Mouse (Mus musculus): ENCODE measurements around the gene Kif19a. TPM values are rescaled to one million over a fixed set of nuclear protein-coding genes. Genes with fewer than 3 reads are reported as not detected.

Gene Kif19a
- 1.0 and 1.4 TPM in 2 replicates for polyA plus RNA-seq (2011; ENCODE audit: insufficient read depth, insufficient read length, low read depth, missing spikeins)

DNA sequence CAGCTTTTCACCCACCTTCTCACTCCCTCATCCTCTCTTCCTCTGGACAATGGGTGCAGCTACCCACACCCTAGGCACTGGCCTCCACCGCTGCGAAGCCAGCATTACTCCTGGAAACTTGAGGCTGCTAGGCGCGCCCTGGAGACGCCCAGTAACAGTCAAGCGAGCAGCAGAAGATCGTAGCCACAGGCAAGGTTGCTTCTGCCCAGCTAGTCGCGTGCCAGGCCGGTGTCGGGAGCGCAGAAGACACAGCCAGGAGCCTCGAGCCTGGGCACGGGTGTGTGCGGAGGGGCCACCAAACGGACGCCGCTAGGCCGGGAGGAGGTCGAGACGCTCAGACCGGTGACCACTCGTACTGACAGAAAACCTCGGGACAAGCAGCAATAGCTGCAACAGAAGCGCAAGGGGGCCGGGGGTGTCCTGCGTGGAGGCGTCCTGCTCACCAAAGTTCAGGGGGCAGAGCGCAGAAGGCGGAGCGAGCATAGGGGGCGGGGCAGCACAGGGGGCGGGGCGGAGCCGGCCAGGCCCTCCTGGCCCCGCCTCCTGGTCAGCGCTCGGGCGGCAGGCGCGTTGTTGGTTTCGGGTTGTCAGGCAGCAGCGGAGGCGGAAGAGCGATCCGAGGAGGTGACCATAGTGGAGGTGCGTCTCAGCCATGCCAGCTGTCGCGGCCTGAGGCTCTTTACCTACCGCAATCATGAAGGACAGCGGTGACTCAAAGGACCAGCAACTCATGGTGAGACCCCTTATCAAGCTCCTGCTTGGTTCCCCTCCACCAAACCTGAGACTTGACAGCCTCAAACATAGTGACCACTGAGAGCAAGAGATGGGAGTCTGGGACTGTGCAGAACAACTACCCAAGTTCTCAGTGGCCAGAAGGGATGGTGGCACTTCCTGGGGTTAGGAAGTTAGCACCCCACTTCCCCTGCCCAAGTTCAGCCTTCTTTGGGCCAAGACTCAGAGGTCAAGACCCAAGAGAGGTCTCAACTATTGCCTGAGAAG is at the start of gene Kif19a:
Kif19a (plus strand) TSS at position 569 of the 999 bp plus-strand sequence.
- TF ChIP-seq EP300 (IDR thresholded peaks at IDR 0.05; ENCODE audit: insufficient read depth, low read depth, low read length) = no peak
- no peak for TF ChIP-seq CTCF (IDR thresholded peaks at IDR 0.05; ENCODE audit: low read depth, low read length)
- no peak for TF ChIP-seq POLR2A (IDR thresholded peaks at IDR 0.05; ENCODE audit: insufficient read depth, low read length)
- H3K9me3 ChIP-seq (replicated peaks; ENCODE audit: control insufficient read depth, insufficient read depth, low read length, poor library complexity, severe bottlenecking) = no peaks in the 10 kb centered on the region

DNA sequence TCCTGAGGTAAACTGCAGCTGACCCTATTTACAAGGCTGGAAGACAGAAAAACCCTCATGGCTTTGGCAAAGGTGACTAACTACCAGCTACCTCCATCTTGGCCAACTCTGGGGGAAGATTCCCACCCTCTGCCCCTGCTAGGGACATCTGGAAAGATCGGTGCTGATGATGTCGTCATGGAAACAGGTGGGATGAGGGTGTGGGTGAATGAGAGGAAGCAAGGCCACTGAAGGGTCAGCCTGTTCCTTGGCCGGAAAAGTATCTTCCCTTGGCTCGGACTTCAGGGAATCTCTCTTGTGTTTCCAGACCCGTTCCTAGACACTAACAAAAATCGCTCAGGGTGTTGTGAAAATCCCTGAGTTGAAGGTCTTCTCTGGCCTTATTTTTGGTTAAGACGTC is 49.7 kb upstream of the Kif19a start:
- no peak overlapping the region for H3K4me3 ChIP-seq (ENCODE audit: low read depth, low read length)
- H3K27me3 ChIP-seq (ENCODE audit: control insufficient read depth, insufficient read depth, low read length, poor library complexity, severe bottlenecking) = no peaks in the 10 kb centered on the region
- no peaks in the 10 kb centered on the region for H3K4me1 ChIP-seq (ENCODE audit: control insufficient read depth, insufficient read depth, low read length)
- TF ChIP-seq EP300 (IDR thresholded peaks at IDR 0.05; ENCODE audit: insufficient read depth, low read depth, low read length) (no peak), POLR2A (IDR thresholded peaks at IDR 0.05; ENCODE audit: insufficient read depth, low read length) (no peak), CTCF (IDR thresholded peaks at IDR 0.05; ENCODE audit: low read depth, low read length) (no peak)
- 0 out of 2 replicates have a peak, but pooled peaks cover 3% of the 10 kb centered on the region for H3K36me3 ChIP-seq (ENCODE audit: control insufficient read depth, insufficient read depth, low read length, poor library complexity, severe bottlenecking)
- H3K27ac ChIP-seq (ENCODE audit: insufficient read depth, low read length) = no peak overlapping the region
- H3K9me3 ChIP-seq (replicated peaks; ENCODE audit: control insufficient read depth, insufficient read depth, low read length, poor library complexity, severe bottlenecking) = no peaks in the 10 kb centered on the region
- no peak overlapping the region for H3K9ac ChIP-seq (ENCODE audit: low read depth, poor library complexity, severe bottlenecking)

More for the DNA sequence above, at the start of gene Kif19a:
- peak within 1 kb of the TSS; percentile 63 for H3K4me3 ChIP-seq (ENCODE audit: low read depth, low read length)
- H3K4me1 ChIP-seq (ENCODE audit: control insufficient read depth, insufficient read depth, low read length) = no peaks in the 10 kb centered on the region
- H3K27ac ChIP-seq (ENCODE audit: insufficient read depth, low read length) = no peak within 1 kb of the TSS
- 0 out of 2 replicates have a peak, but pooled peaks cover 2% of the 10 kb centered on the region for H3K27me3 ChIP-seq (ENCODE audit: control insufficient read depth, insufficient read depth, low read length, poor library complexity, severe bottlenecking)
- H3K9ac ChIP-seq (ENCODE audit: low read depth, poor library complexity, severe bottlenecking) = no peak within 1 kb of the TSS
- no peaks in the 10 kb centered on the region for H3K36me3 ChIP-seq (ENCODE audit: control insufficient read depth, insufficient read depth, low read length, poor library complexity, severe bottlenecking)

GRCm38 (mm10) chr11:114720535-114720934 is 44.7 kb upstream of the Kif19a start:
- TF ChIP-seq EP300 (IDR thresholded peaks at IDR 0.05; ENCODE audit: insufficient read depth, low read depth, low read length) = no peak
- H3K27ac ChIP-seq (ENCODE audit: insufficient read depth, low read length) = no peak overlapping the region
- H3K4me3 ChIP-seq (ENCODE audit: low read depth, low read length) = no peak overlapping the region
- no peaks in the 10 kb centered on the region for H3K4me1 ChIP-seq (ENCODE audit: control insufficient read depth, insufficient read depth, low read length)
- no peaks in the 10 kb centered on the region for H3K36me3 ChIP-seq (ENCODE audit: control insufficient read depth, insufficient read depth, low read length, poor library complexity, severe bottlenecking)
- no peaks in the 10 kb centered on the region for H3K27me3 ChIP-seq (ENCODE audit: control insufficient read depth, insufficient read depth, low read length, poor library complexity, severe bottlenecking)
- no peak overlapping the region for H3K9ac ChIP-seq (ENCODE audit: low read depth, poor library complexity, severe bottlenecking)
- H3K9me3 ChIP-seq (replicated peaks; ENCODE audit: control insufficient read depth, insufficient read depth, low read length, poor library complexity, severe bottlenecking) = no peaks in the 10 kb centered on the region

DNA sequence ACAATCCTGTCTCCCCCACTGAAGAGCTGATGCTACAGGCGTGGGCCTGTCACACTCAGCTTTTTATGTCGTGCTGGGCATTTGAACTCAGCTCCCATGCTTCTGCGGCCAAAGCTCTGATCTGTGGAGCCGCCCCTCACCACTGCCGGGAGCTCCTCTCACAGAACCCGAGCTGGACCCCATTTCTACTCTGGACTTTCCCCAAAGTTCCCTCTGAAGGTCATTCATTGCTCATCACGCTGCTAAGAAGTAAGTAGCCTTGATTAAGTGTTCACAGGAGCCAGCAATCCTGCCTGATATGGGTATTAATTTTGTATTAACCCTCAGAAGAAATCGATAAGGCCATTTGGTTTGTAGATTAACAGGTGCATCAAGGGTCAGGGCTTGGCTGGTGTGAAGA is 42.8 kb upstream of the Kif19a start:
- Histone ChIP-seq H3K4me1 (ENCODE audit: control insufficient read depth, insufficient read depth, low read length) (no peaks in the 10 kb centered on the region), H3K27me3 (ENCODE audit: control insufficient read depth, insufficient read depth, low read length, poor library complexity, severe bottlenecking) (no peaks in the 10 kb centered on the region), H3K36me3 (ENCODE audit: control insufficient read depth, insufficient read depth, low read length, poor library complexity, severe bottlenecking) (no peaks in the 10 kb centered on the region), H3K9me3 (replicated peaks; ENCODE audit: control insufficient read depth, insufficient read depth, low read length, poor library complexity, severe bottlenecking) (no peaks in the 10 kb centered on the region), H3K9ac (ENCODE audit: low read depth, poor library complexity, severe bottlenecking) (no peak overlapping the region), H3K4me3 (ENCODE audit: low read depth, low read length) (no peak overlapping the region), H3K27ac (ENCODE audit: insufficient read depth, low read length) (no peak overlapping the region)
- TF ChIP-seq EP300 (IDR thresholded peaks at IDR 0.05; ENCODE audit: insufficient read depth, low read depth, low read length) (no peak), CTCF (IDR thresholded peaks at IDR 0.05; ENCODE audit: low read depth, low read length) (no peak), POLR2A (IDR thresholded peaks at IDR 0.05; ENCODE audit: insufficient read depth, low read length) (no peak)

DNA sequence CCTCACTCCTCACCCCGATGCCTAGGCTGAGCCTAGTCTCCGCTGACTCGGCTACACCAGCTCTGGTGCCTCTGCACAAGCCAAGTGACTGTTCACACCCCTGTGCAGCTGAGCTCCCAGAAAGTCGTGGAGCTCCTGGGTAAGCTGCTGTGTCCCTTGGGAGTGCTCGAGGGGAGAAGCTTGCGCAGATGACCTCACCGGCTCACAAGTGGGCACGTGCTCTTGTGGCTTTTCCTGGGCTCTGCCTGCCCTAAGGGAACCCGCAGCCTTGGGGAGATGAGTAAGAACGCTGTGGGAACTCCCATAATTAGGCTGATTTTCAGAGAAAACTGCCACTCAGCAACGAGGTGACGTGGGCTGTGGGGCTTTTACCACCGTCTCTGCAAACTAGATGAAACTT is 42.2 kb upstream of the Kif19a start:
- Histone ChIP-seq H3K36me3 (ENCODE audit: control insufficient read depth, insufficient read depth, low read length, poor library complexity, severe bottlenecking) (no peaks in the 10 kb centered on the region), H3K9me3 (replicated peaks; ENCODE audit: control insufficient read depth, insufficient read depth, low read length, poor library complexity, severe bottlenecking) (no peaks in the 10 kb centered on the region), H3K4me3 (ENCODE audit: low read depth, low read length) (no peak overlapping the region), H3K4me1 (ENCODE audit: control insufficient read depth, insufficient read depth, low read length) (no peaks in the 10 kb centered on the region), H3K27ac (ENCODE audit: insufficient read depth, low read length) (no peak overlapping the region), H3K27me3 (ENCODE audit: control insufficient read depth, insufficient read depth, low read length, poor library complexity, severe bottlenecking) (no peaks in the 10 kb centered on the region), H3K9ac (ENCODE audit: low read depth, poor library complexity, severe bottlenecking) (no peak overlapping the region)
- TF ChIP-seq EP300 (IDR thresholded peaks at IDR 0.05; ENCODE audit: insufficient read depth, low read depth, low read length) (no peak), CTCF (IDR thresholded peaks at IDR 0.05; ENCODE audit: low read depth, low read length) (no peak), POLR2A (IDR thresholded peaks at IDR 0.05; ENCODE audit: insufficient read depth, low read length) (no peak)
